Mouse (Mus musculus) urinary bladder, postnatal 36 days (tissue): ENCODE data around the gene Gm3880.
A peak's percentile ranks its signal among the peaks of the same experiment; 100 is the strongest.
"Not testable (repeated sequence)": the region's sequence is repeated elsewhere in the genome, so short reads cannot be mapped to it uniquely, and the experiment has no call there.

ENCODE experiments used
- DNase-seq, 2 experiments: peaks; one replicate each; pipeline ENCODE4 v3.0.0; 2022; ENCODE audit warnings: low spot score in 2 of 2, mixed read lengths in 1 of 2

Gene Gm3880

GRCm38 (mm10) chrX:102686872-102687271 lies at the start of gene Gm3880:
Gene Gm3880 (minus strand): TSS chrX:102686972.
- not testable (repeated sequence) for DNase-seq

GRCm38 (mm10) chrX:102724226-102724625 lies 37.5 kb upstream of the Gm3880 start:
- not testable (repeated sequence) for DNase-seq

GRCm38 (mm10) chrX:102707535-102707934 lies 20.8 kb upstream of the Gm3880 start, which contains the start of the genes Gm9112 and Dmrtc1b:
Gene Gm9112 (minus strand): TSS chrX:102707635.
Gene Dmrtc1b (plus strand): TSS chrX:102707865.
- DNase-seq, result not testable (repeated sequence)

GRCm38 (mm10) chrX:102700636-102701035 lies 13.9 kb upstream of the Gm3880 start:
- DNase-seq, result not testable (repeated sequence)

- DNase-seq, result peak; percentile 0 to 5
Observed at GRCm38 (mm10) chrX:102689252-102689651, 2.5 kb upstream of the Gm3880 start.

GRCm38 (mm10) chrX:102684706-102685105 lies 2.1 kb downstream of the Gm3880 start:
- DNase-seq, result not testable (repeated sequence)

- no peak for DNase-seq
Observed at GRCm38 (mm10) chrX:102666641-102667040, 20.1 kb downstream of the Gm3880 start.

GRCm38 (mm10) chrX:102660712-102661111 lies 26.1 kb downstream of the Gm3880 start:
- peak in 1 of 2 experiments; percentile 6 for DNase-seq

GRCm38 (mm10) chrX:102645691-102646090 lies 41.1 kb downstream of the Gm3880 start:
- DNase-seq, result no peak

- DNase-seq, result no peak
Observed at GRCm38 (mm10) chrX:102645146-102645545, 41.6 kb downstream of the Gm3880 start.

GRCm38 (mm10) chrX:102644573-102644951 lies 42.2 kb downstream of the Gm3880 start:
- peak in 1 of 2 experiments; percentile 3 for DNase-seq

GRCm38 (mm10) chrX:102643823-102644572 lies 42.8 kb downstream of the Gm3880 start, which contains the start of gene Phka1:
Gene Phka1 (minus strand): TSS chrX:102644246.
- peak; percentile 71 to 77 for DNase-seq
